Mouse (Mus musculus): ENCODE results near the gene 1700029I15Rik. TPM values are rescaled to one million over a fixed set of nuclear protein-coding genes. Genes with fewer than 3 reads are reported as not detected.

1700029I15Rik gene
- polyA plus RNA-seq, 1 experiment from 2014 or later, result 1.9 TPM

DNA sequence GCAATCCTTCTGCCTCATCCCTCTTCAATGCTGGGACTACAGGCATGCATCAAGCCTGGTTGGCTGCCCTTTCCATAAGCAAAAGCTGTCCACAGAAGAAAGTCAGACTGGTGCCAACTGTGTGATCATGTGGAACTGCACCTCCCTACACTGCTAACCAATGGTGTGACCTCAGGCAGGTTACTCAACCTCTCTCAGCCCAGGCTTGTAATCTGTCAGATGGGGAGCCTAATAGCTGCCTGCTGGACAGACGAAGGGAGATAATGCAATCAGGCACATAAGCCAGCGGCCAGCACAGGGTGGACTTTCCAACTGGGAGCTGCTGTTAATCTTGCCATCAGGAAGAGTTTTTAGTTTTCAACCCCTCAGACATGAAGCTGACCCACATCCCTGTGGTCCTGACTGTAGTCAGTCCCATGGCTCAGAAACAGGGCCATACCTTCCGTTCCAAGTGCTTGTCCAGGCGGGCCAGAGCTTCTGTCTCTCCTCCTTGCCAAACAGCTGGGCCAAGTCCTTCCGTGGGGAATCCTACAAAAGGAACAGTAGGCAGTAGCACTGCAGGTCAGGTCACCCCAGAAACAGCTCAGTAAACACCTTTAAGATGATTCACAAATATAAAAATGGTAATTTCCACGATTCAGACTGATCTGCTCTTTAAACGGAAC is 39.5 kb downstream of the 1700029I15Rik start:
- Histone ChIP-seq H3K27me3 (ENCODE audit: insufficient read depth, low read length) (no peaks in the 10 kb centered on the region), H3K36me3 (replicated peaks; ENCODE audit: insufficient read depth, low read length) (peaks cover 81% of the 10 kb centered on the region), H3K4me3 (ENCODE audit: low read depth, low read length) (no peak overlapping the region), H3K27ac (ENCODE audit: low read depth) (peak overlapping the region; percentile 83), H3K4me1 (ENCODE audit: insufficient read depth) (peaks cover 25% of the 10 kb centered on the region), H3K4me2 (ENCODE audit: low read depth, low read length) (no peak overlapping the region), H3K9ac (replicated peaks) (no peak overlapping the region), H3K9me3 (ENCODE audit: low read length) (no peaks in the 10 kb centered on the region)
- DNase-seq (peak; percentile 51), ATAC-seq (peak; percentile 93)
- 77% methylated on average over 7 of the region's 7 CpGs for WGBS (ENCODE audit: insufficient replicate concordance)
- TF ChIP-seq CTCF (IDR thresholded peaks at IDR 0.05; ENCODE audit: low read depth) (no peak), EP300 (IDR thresholded peaks at IDR 0.05; ENCODE audit: low read depth) (peak; percentile 40; the same call in 1 of the 2 replicates)

DNA sequence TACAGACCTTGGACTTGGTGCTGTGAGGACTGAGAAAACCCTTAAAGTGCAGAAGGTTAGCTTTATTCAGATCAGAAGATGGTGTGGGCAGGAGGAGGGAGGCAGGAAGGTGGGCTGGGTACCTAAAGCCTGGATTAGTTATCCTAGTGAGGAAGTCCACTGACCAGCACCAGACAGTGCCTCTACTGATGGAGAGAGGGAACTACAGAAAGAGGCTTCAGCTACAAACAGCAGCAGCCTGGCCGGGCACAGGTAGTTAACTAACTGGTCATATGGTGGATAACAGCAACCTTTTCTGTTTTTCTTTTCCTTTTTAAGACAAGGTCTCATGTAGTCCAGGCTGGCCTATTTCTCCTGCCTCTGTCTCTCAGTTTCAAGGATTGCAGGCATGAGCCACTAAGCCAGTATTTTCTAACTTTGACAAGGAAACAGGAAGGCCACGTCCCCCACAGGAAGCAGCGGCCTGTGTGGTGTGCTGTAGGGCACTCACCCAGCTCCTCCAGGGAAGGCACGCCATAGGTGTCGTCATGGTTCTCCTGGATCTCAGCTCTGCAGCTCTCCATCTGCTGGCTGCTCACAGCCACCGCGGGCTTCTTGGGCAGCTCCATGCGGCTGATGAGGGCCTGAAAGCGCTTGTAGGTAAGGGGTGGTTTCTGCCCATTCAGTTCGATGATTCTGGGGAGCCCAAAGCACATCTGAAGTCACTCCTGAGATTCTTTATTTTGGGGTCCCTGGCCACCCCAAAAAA is 40.2 kb downstream of the 1700029I15Rik start:
- DNase-seq, result no peak
- Histone ChIP-seq H3K9ac (replicated peaks) (no peak overlapping the region), H3K27ac (ENCODE audit: low read depth) (peak overlapping the region; percentile 83)

DNA sequence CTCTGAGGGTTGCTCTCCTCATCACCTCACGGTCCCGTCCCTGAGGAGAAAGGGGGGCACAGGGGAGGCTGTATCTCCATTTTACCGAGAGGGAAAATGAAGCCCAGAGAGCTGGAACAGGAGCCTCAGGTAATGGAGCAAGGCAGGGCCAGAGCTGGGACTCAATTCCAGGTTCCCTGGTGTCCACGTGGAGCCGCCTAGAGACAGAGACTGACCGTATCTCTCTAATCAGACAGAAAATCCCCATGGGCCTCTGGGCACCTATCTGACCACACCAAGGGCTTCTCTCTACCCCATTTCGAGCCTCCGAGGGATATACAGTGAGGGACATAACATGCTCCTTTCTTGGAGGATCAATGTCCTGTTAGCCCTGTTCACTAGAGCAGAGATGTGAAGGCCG is 40.8 kb downstream of the 1700029I15Rik start:
- Histone ChIP-seq H3K9ac (replicated peaks) (no peak overlapping the region), H3K4me2 (ENCODE audit: low read depth, low read length) (no peak overlapping the region), H3K9me3 (ENCODE audit: low read length) (no peaks in the 10 kb centered on the region), H3K4me3 (ENCODE audit: low read depth, low read length) (no peak overlapping the region), H3K36me3 (replicated peaks; ENCODE audit: insufficient read depth, low read length) (peaks cover 69% of the 10 kb centered on the region), H3K27ac (ENCODE audit: low read depth) (peak overlapping the region; percentile 83; the same call in 1 of the 2 replicates), H3K27me3 (ENCODE audit: insufficient read depth, low read length) (no peaks in the 10 kb centered on the region), H3K4me1 (ENCODE audit: insufficient read depth) (peaks cover 26% of the 10 kb centered on the region)
- DNase-seq (no peak), ATAC-seq (no peak)
- TF ChIP-seq CTCF (IDR thresholded peaks at IDR 0.05; ENCODE audit: low read depth) (no peak), EP300 (IDR thresholded peaks at IDR 0.05; ENCODE audit: low read depth) (no peak)
- WGBS (ENCODE audit: insufficient replicate concordance), result 85% methylated on average over 9 of the region's 9 CpGs

More for the DNA sequence above, 40.2 kb downstream of the 1700029I15Rik start:
- peak; percentile 30; the same call in 1 of the 2 replicates for ATAC-seq
- Histone ChIP-seq H3K27me3 (ENCODE audit: insufficient read depth, low read length) (no peaks in the 10 kb centered on the region), H3K4me3 (ENCODE audit: low read depth, low read length) (no peak overlapping the region), H3K4me1 (ENCODE audit: insufficient read depth) (peaks cover 25% of the 10 kb centered on the region), H3K9me3 (ENCODE audit: low read length) (no peaks in the 10 kb centered on the region), H3K4me2 (ENCODE audit: low read depth, low read length) (no peak overlapping the region), H3K36me3 (replicated peaks; ENCODE audit: insufficient read depth, low read length) (peaks cover 74% of the 10 kb centered on the region)
- TF ChIP-seq CTCF (IDR thresholded peaks at IDR 0.05; ENCODE audit: low read depth) (peak; percentile 53), EP300 (IDR thresholded peaks at IDR 0.05; ENCODE audit: low read depth) (no peak)
- WGBS (ENCODE audit: insufficient replicate concordance), result 47% methylated on average over 10 of the region's 10 CpGs

DNA sequence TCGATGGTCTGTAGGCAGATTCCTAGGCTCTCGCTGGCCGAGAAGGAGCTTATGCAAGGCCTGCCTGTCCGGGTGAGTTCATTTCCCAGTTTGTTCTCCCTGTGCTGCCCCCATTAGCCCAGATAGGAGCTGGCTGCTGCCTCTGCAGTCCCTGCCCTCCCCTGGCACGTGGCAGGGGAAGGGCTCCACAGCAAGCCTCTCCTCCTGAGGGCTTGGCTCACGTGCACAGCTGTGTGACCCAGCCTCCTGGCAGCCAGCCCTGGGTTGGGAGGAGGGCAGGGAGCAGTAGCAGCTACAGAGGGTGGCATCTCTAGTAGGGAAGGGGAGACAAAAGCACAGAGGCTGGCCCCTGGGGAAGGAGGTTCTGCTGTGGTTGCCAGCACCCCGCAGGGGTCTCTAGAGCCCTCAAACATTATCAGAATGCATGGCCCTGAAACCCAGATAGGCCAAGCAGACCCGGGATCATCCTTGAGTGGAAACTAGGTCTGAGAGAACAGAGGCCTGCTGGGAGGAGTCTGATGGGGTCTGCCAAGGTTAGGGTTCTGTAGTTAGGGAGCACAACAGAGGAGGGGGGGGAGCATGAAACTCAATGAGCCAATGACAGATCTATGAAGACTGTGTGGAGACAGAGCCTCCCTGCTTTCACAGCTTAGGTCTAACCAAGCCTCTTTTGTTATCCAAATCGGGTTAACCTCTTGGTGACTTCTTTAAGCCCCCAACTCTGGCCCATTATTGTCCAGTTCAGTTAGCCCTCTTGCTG is 41.5 kb downstream of the 1700029I15Rik start:
- H3K9ac ChIP-seq (replicated peaks), result no peak overlapping the region; the same call in 1 of the 2 replicates
- TF ChIP-seq EP300 (IDR thresholded peaks at IDR 0.05; ENCODE audit: low read depth) (no peak; the same call in 1 of the 2 replicates), CTCF (IDR thresholded peaks at IDR 0.05; ENCODE audit: low read depth) (no peak)
- no peaks in the 10 kb centered on the region for H3K9me3 ChIP-seq (ENCODE audit: low read length)
- H3K4me2 ChIP-seq (ENCODE audit: low read depth, low read length), result no peak overlapping the region
- no peaks in the 10 kb centered on the region for H3K27me3 ChIP-seq (ENCODE audit: insufficient read depth, low read length)
- ATAC-seq (peak; percentile 13; the same call in 1 of the 2 replicates), DNase-seq (peak; percentile 73)
- peak overlapping the region; percentile 19; the same call in 1 of the 2 replicates for H3K27ac ChIP-seq (ENCODE audit: low read depth)
- 71% methylated on average over 9 of the region's 9 CpGs for WGBS (ENCODE audit: insufficient replicate concordance)
- H3K4me1 ChIP-seq (ENCODE audit: insufficient read depth), result peaks cover 33% of the 10 kb centered on the region
- no peak overlapping the region for H3K4me3 ChIP-seq (ENCODE audit: low read depth, low read length)
- peaks cover 62% of the 10 kb centered on the region for H3K36me3 ChIP-seq (replicated peaks; ENCODE audit: insufficient read depth, low read length)

DNA sequence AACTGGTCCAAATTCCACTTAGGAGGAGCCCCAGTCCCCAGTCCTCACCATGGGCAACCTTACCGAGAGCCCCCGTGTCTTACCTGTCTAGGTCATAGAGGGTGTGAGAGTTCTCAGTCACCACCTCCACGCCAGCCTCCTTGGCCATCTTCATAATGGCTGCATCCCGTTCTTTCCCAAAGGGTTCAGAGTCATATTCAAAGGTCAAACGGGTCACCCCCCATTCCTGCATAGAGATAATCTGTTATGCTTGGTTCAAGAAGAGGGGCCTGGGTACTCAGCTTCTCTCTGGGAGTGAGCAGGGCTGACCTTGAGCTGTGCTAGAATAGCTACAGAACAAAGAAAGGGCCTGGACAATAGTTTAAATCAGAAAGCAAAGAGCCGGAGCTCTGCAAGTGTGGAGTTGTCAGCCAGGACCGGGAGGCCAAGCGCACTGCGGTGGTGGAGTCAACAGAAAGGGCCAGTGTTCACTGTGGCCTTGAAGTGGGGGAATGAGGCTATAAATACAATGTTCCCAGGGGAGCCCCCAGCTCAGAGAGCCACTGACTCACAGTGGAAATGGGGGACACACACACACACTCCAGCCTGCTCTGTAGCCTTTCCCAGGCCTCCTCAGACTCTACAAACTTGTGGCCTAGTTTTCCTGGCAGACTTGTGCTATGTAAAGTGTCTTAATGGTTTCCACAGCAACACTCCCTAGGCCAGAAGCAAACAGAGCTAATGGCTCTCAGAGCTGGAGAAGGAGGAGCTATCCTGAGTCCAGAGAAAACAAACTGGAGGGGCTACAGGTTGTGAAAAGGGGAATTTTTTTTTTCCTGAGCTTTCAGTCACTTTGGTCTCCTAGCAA is 42.3 kb downstream of the 1700029I15Rik start:
- Histone ChIP-seq H3K9ac (replicated peaks) (no peak overlapping the region; the same call in 1 of the 2 replicates), H3K4me1 (ENCODE audit: insufficient read depth) (peaks cover 41% of the 10 kb centered on the region), H3K36me3 (replicated peaks; ENCODE audit: insufficient read depth, low read length) (peaks cover 58% of the 10 kb centered on the region), H3K9me3 (ENCODE audit: low read length) (no peaks in the 10 kb centered on the region), H3K27me3 (ENCODE audit: insufficient read depth, low read length) (no peaks in the 10 kb centered on the region), H3K4me2 (ENCODE audit: low read depth, low read length) (no peak overlapping the region), H3K4me3 (ENCODE audit: low read depth, low read length) (no peak overlapping the region), H3K27ac (ENCODE audit: low read depth) (peak overlapping the region; percentile 19; the same call in 1 of the 2 replicates)
- WGBS (ENCODE audit: insufficient replicate concordance), result 72% methylated on average over 9 of the region's 9 CpGs
- no peak for TF ChIP-seq EP300 (IDR thresholded peaks at IDR 0.05; ENCODE audit: low read depth)
- TF ChIP-seq CTCF (IDR thresholded peaks at IDR 0.05; ENCODE audit: low read depth), result no peak
- ATAC-seq (no peak), DNase-seq (no peak)

Data from liver, postnatal 0 days (tissue).